Mouse (Mus musculus) adrenal gland, postnatal 36 days (tissue): ENCODE measurements around the gene Sh3bp5. TPM values are rescaled to one million over a fixed set of nuclear protein-coding genes. Genes with fewer than 3 reads are reported as not detected.

Experiments used
- DNase-seq, 2 experiments: peaks; one replicate each; pipeline ENCODE4 v3.0.0; 2021; ENCODE audit warnings: mixed read lengths in 1 of 2
- total RNA-seq, 2 experiments: library from RNA; stranded (reverse); gene quantifications; 2 replicates each; pipeline ENCODE4 v1.2.3; 2021

Sh3bp5 gene
- total RNA-seq, 2 experiments from 2014 or later, result 147 to 211 TPM

- no peak for DNase-seq
Measured at GRCm38 (mm10) chr14:31393546-31393890, 42.4 kb downstream of the Sh3bp5 start.

GRCm38 (mm10) chr14:31392873-31393545, 42.9 kb downstream of the Sh3bp5 start:
- no peak for DNase-seq

- DNase-seq, result no peak
Measured at GRCm38 (mm10) chr14:31392300-31392699, 43.6 kb downstream of the Sh3bp5 start.

GRCm38 (mm10) chr14:31389421-31390147, 46.3 kb downstream of the Sh3bp5 start:
- no peak for DNase-seq

- no peak for DNase-seq
Measured at GRCm38 (mm10) chr14:31388086-31388872, 47.6 kb downstream of the Sh3bp5 start.

- no peak for DNase-seq
Measured at GRCm38 (mm10) chr14:31387301-31387981, 48.4 kb downstream of the Sh3bp5 start.

GRCm38 (mm10) chr14:31385977-31386697, 49.7 kb downstream of the Sh3bp5 start:
- peak; percentile 89 to 93 for DNase-seq

- no peak for DNase-seq
Measured at GRCm38 (mm10) chr14:31385406-31385805, 50.5 kb downstream of the Sh3bp5 start.

- peak; percentile 84 to 85 for DNase-seq
Measured at GRCm38 (mm10) chr14:31384366-31385323, 51.2 kb downstream of the Sh3bp5 start.

- DNase-seq, result no peak
Measured at GRCm38 (mm10) chr14:31383470-31384050, 52.3 kb downstream of the Sh3bp5 start.

GRCm38 (mm10) chr14:31382276-31382675, 53.6 kb downstream of the Sh3bp5 start:
- no peak for DNase-seq

- no peak for DNase-seq
Measured at GRCm38 (mm10) chr14:31376331-31376730, 59.5 kb downstream of the Sh3bp5 start.

GRCm38 (mm10) chr14:31374390-31374789, 61.5 kb downstream of the Sh3bp5 start:
- DNase-seq, result no peak

GRCm38 (mm10) chr14:31369377-31369776, 66.5 kb downstream of the Sh3bp5 start:
- DNase-seq, result no peak

- DNase-seq, result no peak
Measured at GRCm38 (mm10) chr14:31367951-31368350, 67.9 kb downstream of the Sh3bp5 start.

GRCm38 (mm10) chr14:31365350-31365749, 70.5 kb downstream of the Sh3bp5 start:
- peak; percentile 82 to 89 for DNase-seq

- DNase-seq, result no peak
Measured at GRCm38 (mm10) chr14:31364589-31364988, 71.3 kb downstream of the Sh3bp5 start.

- no peak for DNase-seq
Measured at GRCm38 (mm10) chr14:31362236-31362635, 73.6 kb downstream of the Sh3bp5 start.

- no peak for DNase-seq
Measured at GRCm38 (mm10) chr14:31345367-31345766, 90.5 kb downstream of the Sh3bp5 start.

- no peak for DNase-seq
Measured at GRCm38 (mm10) chr14:31343241-31343640, 92.6 kb downstream of the Sh3bp5 start.
